Mouse (Mus musculus): Measurements from ENCODE around the gene Ripor2.

- no peak for TF ChIP-seq POLR2A (IDR thresholded peaks at IDR 0.05; ENCODE audit: borderline replicate concordance, extremely low read depth, insufficient read depth, insufficient read length, poor library complexity, severe bottlenecking)
- no peak for TF ChIP-seq CTCF (IDR thresholded peaks at IDR 0.05; ENCODE audit: borderline replicate concordance, extremely low read depth, insufficient read depth, insufficient read length)
These were observed 116.8 kb downstream of the Ripor2 start for GRCm38 (mm10) chr13:24698746-24699145.
